Mouse (Mus musculus) layer of hippocampus, postnatal 25 days (tissue): ENCODE measurements around the gene Pdzd2. TPM values are rescaled to one million over a fixed set of nuclear protein-coding genes. Genes with fewer than 3 reads are reported as not detected.

ENCODE experiments used
- DNase-seq, 2 experiments: peaks; one replicate each; pipeline ENCODE4 v3.0.0; 2022; ENCODE audit warnings: mixed read lengths in 2 of 2, low spot score in 1 of 2; ENCODE audit errors: extremely low spot score in 1 of 2
- total RNA-seq, 2 experiments: library from RNA; stranded (reverse); gene quantifications; 2 replicates each; pipeline ENCODE4 v1.2.3; 2021

Pdzd2 gene
- total RNA-seq, 2 experiments from 2014 or later = 49.4 to 56.4 TPM

GRCm38 (mm10) chr15:12629164-12629563, 110.6 kb downstream of the Pdzd2 start:
- DNase-seq = no peak

GRCm38 (mm10) chr15:12628451-12628850, 111.3 kb downstream of the Pdzd2 start:
- no peak for DNase-seq

DNA sequence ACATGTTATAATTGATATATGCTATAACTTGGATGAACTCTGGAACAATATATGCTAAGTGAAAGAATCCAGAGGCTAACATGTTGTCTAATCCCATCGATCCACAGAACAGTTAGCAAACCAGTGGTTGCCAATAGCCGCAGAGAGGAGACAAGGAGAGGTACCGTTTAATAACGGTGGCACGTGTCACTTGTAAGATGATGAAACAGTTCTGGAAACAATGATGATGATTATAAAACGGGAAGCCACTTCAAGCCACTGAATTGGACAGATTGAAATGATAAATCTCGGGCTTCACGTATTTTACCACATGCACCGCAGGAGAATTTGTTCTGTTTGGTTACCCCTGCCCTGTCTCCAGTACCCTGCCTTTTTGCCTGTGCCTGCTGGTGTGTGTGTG, 112.8 kb downstream of the Pdzd2 start:
- no peak for DNase-seq

DNA sequence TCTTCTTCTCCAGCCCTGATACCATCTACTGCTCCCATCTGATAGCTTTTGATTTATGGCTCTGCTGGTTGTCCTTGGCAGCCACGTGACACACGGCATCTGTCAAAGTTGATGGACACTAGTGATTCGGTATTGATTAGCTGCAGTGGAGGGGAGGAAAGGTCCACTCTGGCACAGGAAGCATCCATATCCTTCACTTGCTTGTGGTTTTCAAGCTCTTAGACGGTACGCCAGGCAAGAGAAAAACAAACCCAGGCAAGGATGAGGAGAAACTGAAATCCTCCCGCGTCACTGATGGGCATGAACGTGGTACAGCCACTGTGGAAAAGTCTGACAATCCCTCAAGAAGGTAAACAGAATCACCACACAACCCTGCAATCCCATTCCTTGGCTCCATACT, 113.6 kb downstream of the Pdzd2 start:
- no peak for DNase-seq

DNA sequence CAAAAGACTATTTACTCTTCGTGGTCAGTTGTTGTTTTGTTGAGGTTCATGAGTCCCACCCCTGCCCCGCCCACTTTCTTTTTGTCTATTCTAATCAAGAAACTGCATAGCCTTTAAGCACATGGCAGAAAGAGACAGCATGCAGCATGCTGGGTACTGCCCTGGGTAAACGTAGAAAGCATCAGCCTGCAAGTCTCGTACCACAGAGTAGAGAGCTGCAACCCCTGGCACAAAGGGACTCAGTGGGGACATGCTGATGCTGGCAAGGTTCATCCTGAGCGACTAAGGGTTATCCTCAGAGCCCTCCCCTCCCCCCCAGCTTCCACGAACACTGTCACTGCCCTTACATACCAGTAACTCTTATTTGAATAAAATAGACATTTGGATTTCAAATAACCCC, 114.2 kb downstream of the Pdzd2 start:
- DNase-seq = no peak

GRCm38 (mm10) chr15:12623521-12623920, 116.2 kb downstream of the Pdzd2 start:
- no peak for DNase-seq

DNA sequence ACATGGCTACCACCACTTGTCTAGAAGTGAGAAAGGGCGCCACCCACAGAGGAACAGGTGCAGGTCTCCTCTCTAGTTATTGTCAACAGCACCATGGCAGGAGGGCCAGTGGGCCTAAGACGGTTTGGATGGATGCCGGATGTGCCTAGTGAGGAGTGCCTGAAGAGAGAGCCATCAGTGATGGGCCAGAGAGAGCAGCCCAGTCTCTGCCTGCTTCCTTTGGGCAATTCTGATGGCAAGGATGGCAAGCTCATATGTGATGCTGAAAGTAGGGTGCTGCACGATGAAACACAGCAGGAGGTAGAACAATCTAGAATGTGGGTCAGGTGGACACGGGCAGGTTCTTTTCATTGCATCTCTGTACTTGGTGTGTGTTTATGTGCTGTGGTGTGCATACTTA, 117.0 kb downstream of the Pdzd2 start:
- no peak for DNase-seq

- no peak for DNase-seq
Measured at GRCm38 (mm10) chr15:12622093-12622643, 117.6 kb downstream of the Pdzd2 start.

DNA sequence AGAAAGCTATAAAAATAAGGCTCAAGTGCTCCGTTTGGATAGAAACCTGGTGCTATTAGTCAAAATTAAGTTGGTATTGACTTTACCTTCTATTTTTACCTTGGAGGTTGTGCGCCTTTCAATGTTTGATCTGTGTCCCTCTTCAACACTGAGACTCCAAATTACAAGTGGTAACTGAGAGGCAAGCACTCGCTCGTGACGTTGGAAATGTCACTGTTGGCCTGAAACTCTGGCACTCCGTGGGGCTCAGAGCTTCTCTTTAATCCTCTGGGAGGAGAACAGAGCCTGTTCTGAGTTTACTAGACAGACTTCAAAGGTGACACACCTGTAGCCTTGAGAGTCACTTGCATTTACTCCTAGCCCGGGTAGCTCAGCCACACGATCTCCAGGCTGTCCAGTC, 120.5 kb downstream of the Pdzd2 start:
- DNase-seq = no peak

DNA sequence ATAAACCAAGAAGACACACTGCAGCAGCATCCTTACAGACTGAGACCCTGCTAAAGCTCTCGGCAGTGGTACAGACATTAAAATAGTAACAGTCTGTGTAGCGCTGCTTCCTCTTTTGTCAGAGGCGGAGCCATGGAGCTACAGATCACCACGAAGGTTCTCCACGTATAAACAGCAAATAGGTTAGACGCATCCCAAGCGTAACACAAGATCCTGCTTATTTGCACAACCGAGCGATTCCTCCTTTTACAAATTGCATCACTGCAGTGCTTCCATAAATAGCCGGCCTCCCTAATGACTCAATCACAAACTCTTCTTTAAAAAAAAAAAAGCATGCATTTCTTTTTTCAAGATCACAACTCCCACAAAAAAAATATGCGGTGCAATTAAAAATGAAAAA, 122.1 kb downstream of the Pdzd2 start:
- DNase-seq = no peak

DNA sequence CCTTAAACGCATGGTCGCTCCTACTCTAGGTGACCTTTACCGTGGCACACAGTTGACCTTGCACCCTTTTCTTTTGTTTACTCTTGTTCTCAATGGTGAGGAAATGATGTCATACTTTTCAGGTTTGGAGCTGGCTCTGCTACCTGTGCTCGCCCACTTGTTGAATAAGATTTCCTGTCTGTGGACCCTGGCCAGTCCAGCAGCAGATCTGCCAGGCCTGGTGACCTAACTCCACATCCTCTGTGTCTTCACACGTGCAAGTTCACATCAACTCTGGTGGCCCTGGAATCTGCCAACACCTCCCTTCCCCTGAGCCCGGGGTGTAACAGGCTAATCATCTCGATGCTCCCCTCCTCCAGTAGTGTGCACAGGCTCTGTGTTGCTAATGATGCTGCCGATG, 122.5 kb downstream of the Pdzd2 start:
- DNase-seq = no peak

DNA sequence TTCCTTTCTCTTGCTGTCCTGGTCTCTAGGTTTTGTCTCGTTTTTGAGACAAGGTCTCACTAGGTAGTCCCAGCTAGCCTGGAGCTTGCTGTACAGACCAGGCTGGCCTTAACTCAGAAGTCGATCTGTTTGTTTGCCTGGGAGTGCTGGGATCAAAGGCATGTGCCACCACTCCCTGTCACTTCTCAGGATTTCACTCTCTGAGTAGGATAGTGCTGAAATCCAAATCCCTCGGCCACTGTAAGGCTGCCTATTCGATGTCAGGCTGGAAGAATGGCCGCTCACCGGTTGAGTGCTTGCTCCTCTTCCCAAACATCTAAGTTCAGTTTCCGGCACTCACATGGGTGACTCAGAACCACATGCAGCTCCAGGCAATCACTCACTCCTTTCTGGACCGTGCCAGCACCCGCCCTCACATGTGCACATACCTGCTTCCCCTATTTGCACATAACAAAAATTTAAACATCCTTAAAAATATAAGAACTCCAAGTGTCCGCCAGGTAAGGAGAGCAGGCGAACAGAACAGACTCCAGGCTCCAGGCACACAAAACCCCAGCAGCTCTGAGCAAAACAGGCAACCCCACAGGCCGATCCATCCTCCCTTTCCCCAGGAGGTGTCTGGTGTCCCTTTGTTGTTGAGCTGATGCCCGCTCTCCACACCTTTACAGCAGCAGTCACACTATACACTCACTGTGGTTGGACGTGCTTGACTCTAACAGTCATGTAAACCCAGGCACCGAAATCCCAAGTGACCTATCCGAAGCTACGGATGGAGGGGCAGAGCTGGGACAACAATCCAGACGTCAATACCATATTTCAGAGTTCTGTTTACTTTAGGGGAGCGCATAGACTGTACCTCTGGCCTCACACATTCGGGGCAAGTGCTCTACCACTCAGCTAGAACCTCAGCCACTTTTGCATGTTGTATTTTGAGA, 124.5 kb downstream of the Pdzd2 start:
- DNase-seq = no peak

- no peak for DNase-seq
Measured at GRCm38 (mm10) chr15:12614011-12614410, 125.7 kb downstream of the Pdzd2 start.

DNA sequence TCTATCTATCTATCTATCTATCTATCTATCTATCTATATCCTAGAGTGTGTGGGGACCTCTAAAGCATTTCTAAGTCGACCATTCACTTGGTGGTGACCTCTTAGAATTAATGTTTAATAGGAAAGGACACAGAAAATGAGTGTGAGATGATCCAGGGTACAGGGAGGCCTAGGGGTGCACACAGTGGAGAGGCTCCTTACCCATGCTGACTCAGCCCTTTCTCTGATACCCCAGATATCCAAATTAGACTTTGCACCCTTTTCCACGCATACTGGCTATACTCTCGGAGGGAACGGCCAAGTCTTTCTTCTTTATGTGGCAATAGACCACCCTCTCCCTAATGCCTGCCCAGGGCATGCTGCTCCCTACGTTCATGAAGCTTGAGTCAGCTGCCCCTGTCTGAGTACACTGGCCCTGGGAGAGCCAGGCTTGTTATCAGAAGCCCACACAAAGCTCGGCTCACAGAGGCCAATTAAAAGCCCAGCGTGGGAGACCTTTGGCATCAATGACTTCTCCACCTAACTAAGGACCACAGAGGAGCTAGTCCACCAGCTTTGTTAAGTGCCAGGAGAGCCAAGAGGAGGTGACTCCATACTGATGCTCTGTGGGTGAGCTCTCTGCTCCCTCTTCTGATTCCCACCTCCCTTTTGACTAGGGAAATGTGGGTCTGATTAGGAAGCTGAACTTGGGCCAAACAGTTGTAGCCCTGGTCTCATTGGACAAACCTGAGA, 126.6 kb downstream of the Pdzd2 start:
- no peak for DNase-seq

DNA sequence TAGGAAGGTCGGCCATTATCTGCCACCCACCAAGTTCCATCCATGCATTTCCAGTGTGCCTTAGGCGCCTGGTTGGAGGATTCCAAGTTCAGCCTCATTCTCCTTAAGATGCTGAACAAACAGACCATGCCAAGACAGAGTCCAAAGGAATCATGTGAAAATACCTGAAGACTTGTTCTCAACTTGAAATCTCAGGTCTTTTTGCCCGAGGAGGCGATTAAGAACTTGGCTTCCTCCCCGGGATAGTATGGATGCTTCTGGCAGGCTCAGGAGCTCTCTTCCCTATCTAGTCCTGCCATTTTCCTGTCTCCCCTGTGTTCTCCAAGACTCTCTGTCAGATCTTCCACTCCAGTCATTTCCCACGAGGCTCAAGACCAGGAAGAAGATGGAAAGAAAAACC, 131.6 kb downstream of the Pdzd2 start:
- no peak for DNase-seq

DNA sequence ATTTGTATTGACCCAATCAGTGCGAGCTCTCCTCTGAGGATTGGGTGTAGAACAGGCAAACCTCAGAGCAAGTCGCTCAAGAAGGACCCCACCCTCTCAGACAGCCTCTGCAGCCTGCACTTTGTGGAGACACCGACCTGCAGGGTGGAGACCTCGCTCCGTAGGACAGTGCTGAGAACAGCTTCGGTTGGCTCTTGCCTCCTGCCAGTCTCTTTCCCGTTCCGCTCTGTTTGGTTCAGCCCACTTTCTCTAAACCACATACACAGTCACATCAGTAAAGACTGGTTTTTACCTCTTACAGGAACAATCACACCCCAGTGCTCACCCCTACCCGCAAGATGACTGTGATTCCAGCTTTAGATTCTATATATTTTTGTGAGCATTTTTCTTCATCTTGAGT, 133.4 kb downstream of the Pdzd2 start:
- no peak for DNase-seq

DNA sequence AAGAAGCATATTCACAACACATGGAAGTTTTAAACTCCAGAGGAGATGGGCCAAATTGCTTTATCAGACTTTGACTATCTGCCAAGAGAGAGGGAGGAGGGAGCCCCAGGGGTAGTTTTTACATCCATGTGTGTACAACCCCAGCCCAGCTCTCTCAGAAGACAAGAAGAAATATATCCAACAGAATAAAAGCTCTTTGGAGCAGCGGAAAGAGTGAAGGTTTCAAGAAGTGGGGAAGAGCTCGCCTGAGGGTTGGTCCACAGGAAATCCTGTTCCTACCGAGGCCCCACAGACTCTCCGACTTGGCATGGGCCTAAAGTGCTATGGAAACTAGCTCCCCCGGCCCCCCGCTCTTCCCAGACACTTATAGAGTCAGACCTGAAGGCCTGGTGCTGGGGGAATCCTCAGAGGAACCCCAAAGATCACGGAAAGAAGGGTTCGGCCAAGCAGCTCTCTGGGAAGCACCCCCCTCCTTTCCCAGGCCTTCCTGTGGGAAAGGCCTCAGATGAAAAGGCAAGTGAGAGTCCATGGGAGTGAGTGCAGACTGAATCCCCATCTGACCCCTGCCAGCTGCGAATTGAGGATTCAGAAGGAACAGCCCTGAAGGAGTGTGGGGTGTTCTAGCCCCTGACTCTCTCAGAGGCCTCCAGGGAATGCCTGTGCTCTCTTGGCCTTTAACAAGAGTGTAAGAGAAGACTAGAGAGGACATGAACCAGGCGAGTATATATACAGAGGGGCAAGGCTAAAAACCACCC, 134.3 kb downstream of the Pdzd2 start:
- DNase-seq = no peak

DNA sequence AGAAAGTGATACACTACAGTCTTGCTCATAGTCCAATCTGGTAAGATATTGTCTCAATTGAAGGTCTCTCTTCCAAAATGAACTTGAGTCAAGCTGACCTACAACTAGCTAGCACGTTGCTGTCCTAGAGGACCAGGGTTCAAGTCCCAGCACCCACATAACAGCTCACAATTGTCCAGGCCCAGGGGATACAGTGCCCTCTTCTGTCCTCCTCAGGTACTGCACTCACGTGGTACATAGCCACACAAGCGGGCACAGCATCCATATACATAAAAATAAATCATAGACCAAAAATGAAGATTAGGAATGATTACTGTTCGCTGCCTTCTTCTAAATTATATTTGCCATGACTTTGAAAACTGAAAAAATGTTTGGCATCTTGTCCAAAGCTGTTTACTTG, 136.1 kb downstream of the Pdzd2 start:
- DNase-seq = no peak

DNA sequence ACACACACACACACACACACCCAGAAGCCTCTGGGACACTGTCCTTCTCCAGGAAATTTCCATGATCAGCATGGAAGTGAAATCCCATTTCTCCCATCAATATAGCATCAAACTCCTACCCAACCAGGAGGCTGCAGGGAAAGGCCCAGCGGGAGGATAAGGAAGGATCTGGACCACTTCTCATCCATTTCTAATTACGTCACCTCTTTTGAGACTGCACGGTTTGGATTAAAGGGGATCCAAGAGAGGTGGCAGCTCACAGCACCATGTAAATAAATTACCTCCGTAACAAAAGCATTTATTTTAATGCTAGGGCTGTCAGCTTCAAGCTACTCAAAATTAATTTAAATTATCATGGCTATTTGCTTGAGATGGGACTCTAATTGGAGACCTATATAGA, 146.6 kb downstream of the Pdzd2 start:
- DNase-seq = no peak

DNA sequence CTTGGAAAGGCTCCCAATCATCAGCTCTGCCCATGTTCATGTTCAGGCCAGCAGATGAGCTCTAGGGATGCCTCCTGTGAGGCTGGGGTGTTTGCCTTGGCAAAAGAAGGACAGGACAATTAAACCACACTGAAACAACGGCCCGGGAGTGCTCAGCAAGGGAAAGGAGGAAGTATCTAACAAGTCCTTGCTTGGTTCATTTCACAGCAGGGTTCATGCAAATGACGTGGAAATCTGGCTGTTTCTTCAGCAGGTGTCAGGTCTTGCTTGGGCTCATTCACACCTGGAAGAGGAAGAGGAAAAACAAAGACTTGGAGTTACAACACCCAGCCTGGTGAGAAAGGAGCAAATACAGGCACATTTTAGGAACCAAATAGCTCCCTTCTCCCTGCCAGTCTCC, 147.1 kb downstream of the Pdzd2 start:
- DNase-seq = no peak

- DNase-seq = no peak
Measured at GRCm38 (mm10) chr15:12588661-12589060, 151.1 kb downstream of the Pdzd2 start.
